9 mouse cellular contexts compared by ENCODE assay signal in the genomic region with DNA sequence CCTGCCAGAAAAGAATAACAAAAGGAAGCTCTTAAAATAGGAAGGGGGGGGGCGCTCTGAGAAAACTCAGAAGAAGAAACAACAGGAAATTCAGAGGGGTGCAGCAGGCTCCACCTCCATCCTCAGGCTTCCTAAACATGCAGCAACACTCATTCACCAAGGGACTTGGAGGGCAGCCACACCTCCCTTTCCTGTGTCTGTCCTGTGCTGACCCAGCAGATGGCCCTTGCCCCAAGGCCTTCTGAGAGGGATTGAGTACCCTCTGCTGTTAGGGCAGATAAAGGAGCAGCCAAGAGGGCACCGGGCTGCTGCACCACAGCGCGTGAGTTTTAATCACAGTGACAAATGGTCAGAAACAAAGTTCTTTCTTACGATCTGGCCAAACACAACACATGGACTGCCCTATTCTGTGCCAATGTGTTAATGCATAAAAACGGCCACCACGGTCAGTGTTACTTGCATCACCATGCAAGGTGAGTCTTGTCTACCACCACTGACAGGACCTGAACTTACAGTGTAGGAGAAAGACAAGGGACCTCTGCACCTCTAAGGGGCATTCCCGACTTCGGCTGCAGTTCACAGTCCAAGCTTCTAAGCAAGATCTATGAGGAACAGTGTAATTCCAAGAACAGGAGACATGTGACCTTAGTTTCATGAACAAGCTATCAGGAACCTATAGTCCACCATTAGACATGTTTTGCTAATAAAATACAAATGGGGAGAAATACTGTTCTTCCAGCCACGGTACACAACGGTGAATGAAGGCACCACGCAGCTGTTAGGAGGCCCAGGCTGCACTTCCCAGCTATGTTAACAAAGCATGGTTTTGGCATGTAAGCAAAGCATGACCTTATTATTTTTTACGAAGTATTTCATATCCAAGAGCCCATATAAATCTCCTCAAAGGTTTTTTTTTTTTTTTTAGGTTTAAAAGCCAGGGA.
DNase-seq lines count a peak whose midpoint lies in the region; ATAC-seq lines count a peak whose summit lies in the region.
"Had no signal": no experiment of that assay in that cellular context is flagged by ENCODE, and none has a peak within 500 bp of the region (broad histone marks: within the 10 kb centered on the region; RNA-seq: fewer than 3 reads in every experiment).

No protein-coding gene starts in this region.

- WGBS in kidney, embryonic 15.5 days = 42% methylated on average over 13 of the region's 13 CpGs

- no peaks in the 10 kb centered on the region for H3K36me3 ChIP-seq in kidney, embryonic 15.5 days
- H3K36me3 ChIP-seq: liver, embryonic 15.5 days had no signal

- H3K27ac ChIP-seq in kidney, embryonic 15.5 days = peak overlapping the region; percentile 63
- H3K27ac ChIP-seq: liver, embryonic 15.5 days had no signal

- peaks cover 38% of the 10 kb centered on the region for H3K4me1 ChIP-seq in kidney, embryonic 15.5 days

- intact Hi-C loops in gastrocnemius, postnatal 14 days (cut with DNase I; ENCODE audit: low total_unique reads) = no loop called here

- peak; percentile 28 to 46 for DNase-seq in adrenal gland, postnatal 36 days
- DNase-seq in adrenal gland, adult 18-20 months (ENCODE audit: low spot score in 2 of 2) = no peak
- peak; percentile 55 for DNase-seq in 416B (ENCODE audit: low read depth)
- peak; percentile 49 for DNase-seq in gastrocnemius, postnatal 14 days
- no peak for DNase-seq in frontal cortex, postnatal 10 days (ENCODE audit: low spot score in 2 of 2)
- no peak for DNase-seq in adipocyte (ENCODE audit: low spot score)

- no peak overlapping the region for H3K9ac ChIP-seq in kidney, embryonic 15.5 days
- H3K9ac ChIP-seq: liver, embryonic 15.5 days had no signal

- ATAC-seq in kidney, embryonic 15.5 days (replicated peaks; ENCODE audit: low FRiP score) = peak; percentile 69
- ATAC-seq in megakaryocyte progenitor cell, adult 5-6 weeks (replicated peaks; ENCODE audit: poor library complexity) = 0 out of 2 replicates have a peak, but pooled peaks have one; percentile 34

- H3K4me2 ChIP-seq in kidney, embryonic 15.5 days = no peak overlapping the region
- H3K4me2 ChIP-seq: liver, embryonic 15.5 days had no signal

- H3K9me3 ChIP-seq in kidney, embryonic 15.5 days (replicated peaks) = no peaks in the 10 kb centered on the region
- H3K9me3 ChIP-seq: liver, embryonic 15.5 days had no signal

- H3K27me3 ChIP-seq in kidney, embryonic 15.5 days = no peaks in the 10 kb centered on the region
- H3K27me3 ChIP-seq: liver, embryonic 15.5 days had no signal

- H3K4me3 ChIP-seq in kidney, embryonic 15.5 days (replicated peaks) = no peak overlapping the region
- H3K4me3 ChIP-seq: liver, embryonic 15.5 days had no signal

Comparison
In these comparisons a context has a peak if more than half of its experiments do, and no peak if none do; other contexts are left out.
1. DNase-seq: peak in adrenal gland, postnatal 36 days (2 of 2), 416B (single experiment) and gastrocnemius, postnatal 14 days (single experiment); none in adrenal gland, adult 18-20 months (0 of 2), frontal cortex, postnatal 10 days (0 of 2) and adipocyte (single experiment).